Mouse (Mus musculus) forebrain, embryonic 12.5 days (tissue): Measurements from ENCODE around the gene Sp2. TPM values are rescaled to one million over a fixed set of nuclear protein-coding genes. Genes with fewer than 3 reads are reported as not detected.
A peak's percentile ranks its signal among the peaks of the same experiment; 100 is the strongest.

Source experiments
- ATAC-seq: fragments of 200-750 bp; cut with Nextera tagmentation; 2 replicates; pipeline ENCODE4 v1.8.0; 2017; ENCODE audit warnings: moderate TSS enrichment; ENCODE audit not compliant: low FRiP score
- H3K27ac ChIP-seq: fragments of 300-500 bp; sonication (generic); 2 replicates; pipeline ENCODE4 v1.5.1; 2016; ENCODE audit warnings: mild to moderate bottlenecking
- H3K27me3 ChIP-seq: fragments of 300-500 bp; sonication (generic); 2 replicates; pipeline ENCODE4 v1.6.1; 2016; ENCODE audit warnings: mild to moderate bottlenecking
- H3K36me3 ChIP-seq: fragments of 300-500 bp; sonication (generic); replicated peaks from 2 replicates; pipeline ENCODE4 v1.6.1; 2016; ENCODE audit warnings: mild to moderate bottlenecking
- H3K4me1 ChIP-seq: fragments of 300-500 bp; sonication (generic); 2 replicates; pipeline ENCODE4 v1.6.1; 2016
- H3K4me2 ChIP-seq: fragments of 300-500 bp; sonication (generic); 2 replicates; pipeline ENCODE4 v1.6.1; 2016; ENCODE audit warnings: mild to moderate bottlenecking, moderate library complexity
- H3K4me3 ChIP-seq: fragments of 300-500 bp; sonication (generic); replicated peaks from 2 replicates; pipeline ENCODE4 v1.5.1; 2016; ENCODE audit warnings: mild to moderate bottlenecking
- H3K9ac ChIP-seq: fragments of 300-500 bp; sonication (generic); 2 replicates; pipeline ENCODE4 v1.6.1; 2016; ENCODE audit warnings: mild to moderate bottlenecking
- H3K9me3 ChIP-seq: fragments of 300-500 bp; sonication (generic); 2 replicates; pipeline ENCODE4 v1.6.1; 2016
- WGBS: fragments of 180-500 bp; shearing (Covaris S2); methylation state at CpG from one replicate; pipeline ENCODE4 v1.1.7; 2016; 5-methylcytosine and 5-hydroxymethylcytosine counted together
- polyA plus RNA-seq: library from polyadenylated mRNA; unstranded; fragments of >200 nt; fragmentation: Nextera tagmentation; extraction: Ambion mirVana; gene quantifications from 2 replicates; pipeline ENCODE4 v1.2.1, GENCODE M21; 2016

Gene Sp2
- polyA plus RNA-seq, 1 experiment from 2014 or later = 23.1 TPM

DNA sequence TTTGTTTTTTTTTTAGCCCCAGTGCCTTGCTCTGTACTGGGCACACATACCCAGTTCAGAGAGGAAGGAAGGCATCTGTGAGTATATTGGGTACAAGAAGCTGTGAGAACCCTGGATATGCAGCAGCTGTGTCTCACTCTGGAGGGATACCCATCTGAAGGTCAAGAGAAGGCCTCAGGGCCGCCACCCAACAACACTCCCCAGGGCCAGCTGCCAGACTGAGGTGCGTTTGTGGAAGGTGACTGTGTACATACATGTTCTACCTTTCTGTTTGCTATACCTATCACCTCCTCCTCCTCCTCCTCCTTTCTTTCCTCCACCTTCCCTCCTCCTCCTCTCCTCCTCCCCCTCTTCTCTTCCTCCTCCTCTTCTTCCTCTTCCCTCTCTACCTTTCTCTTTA is 54.7 kb downstream of the Sp2 start, which contains the start of gene Prr15l:
Gene Prr15l (plus strand): TSS at position 17 of the 400 bp plus-strand sequence.
- H3K9me3 ChIP-seq = no peaks in the 10 kb centered on the region
- H3K4me3 ChIP-seq = no peak within 1 kb of the TSS
- no peak within 1 kb of the TSS for H3K27ac ChIP-seq
- peaks cover 9% of the 10 kb centered on the region; the same call in 1 of the 2 replicates for H3K4me1 ChIP-seq
- H3K4me2 ChIP-seq = no peak within 1 kb of the TSS
- ATAC-seq = no peak
- WGBS = 76% methylated on average over 2 of the region's 2 CpGs
- H3K9ac ChIP-seq = no peak within 1 kb of the TSS
- peaks cover 34% of the 10 kb centered on the region for H3K27me3 ChIP-seq
- H3K36me3 ChIP-seq = no peaks in the 10 kb centered on the region

GRCm38 (mm10) chr11:96926587-96926986 is 56.2 kb downstream of the Sp2 start:
- no peak for ATAC-seq
- Histone ChIP-seq H3K4me2 (no peak overlapping the region), H3K36me3 (no peaks in the 10 kb centered on the region), H3K27me3 (peaks cover 34% of the 10 kb centered on the region), H3K27ac (no peak overlapping the region), H3K9ac (no peak overlapping the region), H3K4me3 (no peak overlapping the region), H3K9me3 (no peaks in the 10 kb centered on the region), H3K4me1 (peaks cover 9% of the 10 kb centered on the region; the same call in 1 of the 2 replicates)
- WGBS = 88% methylated on average over 5 of the region's 5 CpGs

- Histone ChIP-seq H3K4me2 (no peak overlapping the region), H3K36me3 (no peaks in the 10 kb centered on the region), H3K9ac (no peak overlapping the region), H3K9me3 (no peaks in the 10 kb centered on the region), H3K4me3 (no peak overlapping the region), H3K27me3 (peaks cover 33% of the 10 kb centered on the region), H3K27ac (no peak overlapping the region), H3K4me1 (peaks cover 9% of the 10 kb centered on the region; the same call in 1 of the 2 replicates)
- WGBS = 90% methylated on average over 12 of the region's 12 CpGs
- no peak for ATAC-seq
Measured at GRCm38 (mm10) chr11:96925469-96926148, 57.1 kb downstream of the Sp2 start.

DNA sequence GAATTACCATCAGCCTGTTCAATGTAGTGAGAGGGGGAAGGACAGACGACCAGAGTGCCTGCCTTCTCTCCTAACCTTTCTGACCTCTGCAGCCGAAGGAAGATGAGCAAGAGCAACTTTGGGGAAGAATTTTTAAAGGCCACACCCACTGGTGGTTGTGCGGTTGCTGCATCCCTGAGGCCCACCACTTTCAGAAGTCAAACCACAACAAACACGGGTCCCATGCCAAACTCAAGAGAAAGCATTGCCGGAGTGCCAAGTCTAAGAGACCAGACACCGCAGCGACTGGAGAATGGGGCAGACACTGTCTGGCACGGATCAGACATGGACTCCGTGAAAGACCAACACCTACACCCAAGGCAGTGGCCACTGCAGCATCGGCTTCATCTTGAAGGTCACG is 57.9 kb downstream of the Sp2 start:
- no peak overlapping the region for H3K4me2 ChIP-seq
- WGBS = 87% methylated on average over 11 of the region's 11 CpGs
- no peak overlapping the region for H3K9ac ChIP-seq
- no peaks in the 10 kb centered on the region for H3K9me3 ChIP-seq
- H3K36me3 ChIP-seq = no peaks in the 10 kb centered on the region
- peaks cover 26% of the 10 kb centered on the region for H3K27me3 ChIP-seq
- H3K4me1 ChIP-seq = peaks cover 9% of the 10 kb centered on the region; the same call in 1 of the 2 replicates
- no peak for ATAC-seq
- H3K27ac ChIP-seq = no peak overlapping the region
- no peak overlapping the region for H3K4me3 ChIP-seq

DNA sequence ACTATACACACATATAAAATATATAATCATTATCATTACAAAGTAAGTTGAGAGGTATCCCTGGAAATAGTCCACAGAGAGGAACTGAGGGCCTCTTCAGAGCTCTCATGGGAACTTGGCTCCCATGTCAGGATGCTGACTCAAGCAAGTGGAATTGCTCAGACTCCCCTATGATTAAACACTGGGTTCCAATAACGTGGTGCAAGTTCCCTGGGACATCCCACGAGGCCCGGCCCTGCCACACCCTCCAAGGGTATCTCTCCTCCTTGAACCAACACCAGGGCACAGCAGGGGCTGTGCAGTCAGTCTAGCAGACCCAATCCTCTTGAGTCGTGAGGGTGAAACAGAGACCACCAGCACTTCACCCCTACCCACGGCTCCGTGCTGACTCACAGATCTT is 63.8 kb downstream of the Sp2 start:
- Histone ChIP-seq H3K36me3 (no peaks in the 10 kb centered on the region), H3K9ac (no peak overlapping the region), H3K27me3 (peaks cover 7% of the 10 kb centered on the region; the same call in 1 of the 2 replicates), H3K4me2 (no peak overlapping the region), H3K4me3 (no peak overlapping the region), H3K27ac (no peak overlapping the region), H3K4me1 (peaks cover 16% of the 10 kb centered on the region), H3K9me3 (no peaks in the 10 kb centered on the region)
- 62% methylated on average over 6 of the region's 6 CpGs for WGBS
- ATAC-seq = no peak

- no peak for ATAC-seq
- H3K27ac ChIP-seq = no peak overlapping the region
Measured at GRCm38 (mm10) chr11:96917415-96917814, 65.3 kb downstream of the Sp2 start.

DNA sequence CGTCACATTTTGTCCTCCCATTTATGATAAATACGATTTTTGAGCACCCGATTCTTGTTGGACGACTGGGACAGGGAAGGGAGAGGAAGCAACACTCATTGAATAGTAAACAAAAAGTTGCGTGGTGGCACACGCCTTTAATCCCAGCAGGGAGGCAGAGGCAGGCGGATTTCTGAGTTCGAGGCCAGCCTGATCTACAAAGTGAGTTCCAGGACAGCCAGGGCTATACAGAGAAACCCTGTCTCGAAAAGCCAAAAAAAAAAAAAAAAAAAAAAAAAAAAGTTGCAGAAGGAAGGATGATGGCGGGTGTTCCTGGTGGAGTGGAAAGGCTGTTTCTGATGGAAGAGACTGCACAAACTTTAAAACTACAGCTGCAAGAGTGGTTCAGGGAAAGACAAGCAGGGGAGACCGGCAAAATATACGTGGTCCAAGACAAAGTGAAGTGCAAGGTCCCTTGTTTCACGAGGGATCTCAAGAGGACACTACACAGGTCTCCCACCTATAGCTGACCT is 65.8 kb downstream of the Sp2 start:
- H3K4me1 ChIP-seq = peaks cover 16% of the 10 kb centered on the region
- WGBS = 35% methylated on average over 13 of the region's 13 CpGs
- ATAC-seq = peak; percentile 6

More at GRCm38 (mm10) chr11:96917415-96917814, 65.3 kb downstream of the Sp2 start:
- 90% methylated on average over 6 of the region's 6 CpGs for WGBS
- no peaks in the 10 kb centered on the region for H3K9me3 ChIP-seq
- H3K4me3 ChIP-seq = no peak overlapping the region
- peaks cover 8% of the 10 kb centered on the region; the same call in 1 of the 2 replicates for H3K36me3 ChIP-seq
- H3K4me1 ChIP-seq = peaks cover 16% of the 10 kb centered on the region
- peaks cover 7% of the 10 kb centered on the region; the same call in 1 of the 2 replicates for H3K27me3 ChIP-seq
- H3K9ac ChIP-seq = no peak overlapping the region
- no peak overlapping the region for H3K4me2 ChIP-seq

DNA sequence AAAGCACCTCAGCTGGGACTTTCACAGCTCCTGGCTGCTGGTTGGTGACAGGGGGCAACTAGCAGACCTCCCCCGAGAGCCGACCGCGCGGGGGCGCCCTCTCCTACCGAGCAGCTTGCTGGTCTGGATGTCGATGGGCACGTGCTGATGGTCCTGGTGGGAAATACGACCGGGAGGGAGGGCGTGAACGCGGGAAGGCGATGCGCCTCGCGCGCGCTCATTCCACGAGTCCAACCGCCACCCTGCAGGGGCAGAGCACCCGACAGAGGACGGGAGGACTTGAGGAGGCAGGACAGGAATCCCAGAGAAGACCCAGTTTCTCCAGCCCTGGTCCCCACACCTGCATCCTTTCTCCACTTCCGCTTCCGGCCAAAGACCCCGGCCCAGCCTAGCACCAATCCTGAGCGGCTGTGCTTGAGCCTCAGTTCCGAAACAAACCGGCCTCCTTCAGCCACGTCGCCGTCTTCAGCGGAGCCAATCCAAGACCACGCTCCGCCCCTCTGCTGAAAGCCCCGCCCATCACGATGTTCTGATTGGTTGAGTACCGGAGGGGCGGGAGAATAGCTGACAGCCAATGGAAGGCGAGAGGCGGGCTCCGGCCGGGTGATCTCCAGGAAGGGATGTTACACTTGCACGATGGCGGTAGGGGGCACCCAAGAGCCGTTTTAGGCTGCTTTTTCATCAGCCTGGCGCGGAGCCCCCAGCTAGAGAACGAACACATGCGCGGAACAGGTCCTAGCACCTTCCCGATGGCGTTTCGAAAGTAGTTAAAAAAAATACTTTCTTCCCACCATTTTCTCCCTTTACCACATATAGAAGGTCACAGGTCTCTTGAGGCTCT is 66.5 kb downstream of the Sp2 start, which contains the start of gene Cdk5rap3:
Gene Cdk5rap3 (minus strand): TSS at position 453 of the 841 bp plus-strand sequence.
- H3K4me2 ChIP-seq = peak within 1 kb of the TSS; percentile 97
- under 1% methylated on average over 55 of the region's 55 CpGs for WGBS
- peak; percentile 98 for ATAC-seq
- no peaks in the 10 kb centered on the region for H3K9me3 ChIP-seq
- H3K4me1 ChIP-seq = peaks cover 16% of the 10 kb centered on the region
- peaks cover 18% of the 10 kb centered on the region for H3K36me3 ChIP-seq
- H3K27ac ChIP-seq = peak within 1 kb of the TSS; percentile 78
- H3K9ac ChIP-seq = peak within 1 kb of the TSS; percentile 85
- H3K4me3 ChIP-seq = peak within 1 kb of the TSS; percentile 85
- peaks cover 7% of the 10 kb centered on the region; the same call in 1 of the 2 replicates for H3K27me3 ChIP-seq

More for the DNA sequence above, 65.8 kb downstream of the Sp2 start:
- Histone ChIP-seq H3K9ac (no peak overlapping the region), H3K27ac (no peak overlapping the region), H3K27me3 (peaks cover 7% of the 10 kb centered on the region; the same call in 1 of the 2 replicates), H3K36me3 (peaks cover 11% of the 10 kb centered on the region; the same call in 1 of the 2 replicates), H3K9me3 (no peaks in the 10 kb centered on the region), H3K4me2 (peak overlapping the region; percentile 41), H3K4me3 (peak overlapping the region; percentile 85)

DNA sequence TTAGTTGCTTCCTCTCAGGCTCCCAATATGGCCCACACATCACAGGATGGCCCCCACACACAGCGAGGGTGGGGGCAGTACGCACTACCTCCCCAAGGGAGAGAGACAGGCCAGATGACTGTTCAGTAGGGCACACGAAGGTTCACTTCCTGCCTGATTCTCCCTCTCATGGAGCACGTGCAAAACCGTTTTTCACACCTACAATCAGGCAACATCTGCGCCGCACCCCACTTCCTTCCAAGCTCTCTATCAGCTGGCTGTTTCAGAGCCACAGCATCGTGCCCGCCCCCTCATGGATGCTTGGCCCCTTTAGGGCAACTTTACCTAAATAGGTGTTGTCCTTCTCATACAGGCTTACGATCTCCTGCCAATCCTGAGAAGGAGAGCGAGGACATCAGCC is 70.1 kb downstream of the Sp2 start:
- Histone ChIP-seq H3K9ac (0 out of 2 replicates have a peak overlapping the region, but pooled peaks have one; percentile 22), H3K27ac (no peak overlapping the region), H3K27me3 (peaks cover 4% of the 10 kb centered on the region; the same call in 1 of the 2 replicates), H3K4me2 (no peak overlapping the region), H3K9me3 (no peaks in the 10 kb centered on the region), H3K36me3 (peaks cover 42% of the 10 kb centered on the region), H3K4me3 (no peak overlapping the region), H3K4me1 (peaks cover 37% of the 10 kb centered on the region)
- 83% methylated on average over 11 of the region's 11 CpGs for WGBS
- ATAC-seq = no peak

GRCm38 (mm10) chr11:96910003-96910402 is 72.8 kb downstream of the Sp2 start:
- no peak overlapping the region for H3K4me3 ChIP-seq
- H3K9ac ChIP-seq = peak overlapping the region; percentile 17; the same call in 1 of the 2 replicates
- ATAC-seq = peak; percentile 72
- H3K4me1 ChIP-seq = peaks cover 53% of the 10 kb centered on the region
- H3K27ac ChIP-seq = peak overlapping the region; percentile 46; the same call in 1 of the 2 replicates
- H3K4me2 ChIP-seq = no peak overlapping the region
- H3K36me3 ChIP-seq = peaks cover 53% of the 10 kb centered on the region
- 21% methylated on average over 7 of the region's 7 CpGs for WGBS
- H3K27me3 ChIP-seq = no peaks in the 10 kb centered on the region
- H3K9me3 ChIP-seq = no peaks in the 10 kb centered on the region

DNA sequence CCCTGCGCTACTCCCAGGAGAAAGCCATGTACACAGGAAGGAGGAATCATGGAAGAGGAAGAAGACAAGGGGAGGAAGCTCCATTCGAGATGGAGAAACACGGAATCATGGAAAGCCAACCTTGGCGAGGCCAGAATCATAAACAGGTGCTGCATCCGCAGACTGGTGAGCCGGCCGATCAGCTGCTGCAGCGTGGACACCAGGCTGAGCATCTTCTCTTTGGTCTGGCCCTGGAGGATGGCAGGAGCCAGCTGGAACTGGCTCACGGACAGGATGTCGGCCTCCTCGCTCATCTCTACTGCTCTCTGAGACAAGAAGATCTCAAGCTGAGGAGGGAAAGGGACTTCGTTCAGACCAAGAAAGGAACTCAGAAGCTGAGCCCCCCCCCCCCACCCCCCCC is 74.2 kb downstream of the Sp2 start:
- Histone ChIP-seq H3K4me1 (peaks cover 57% of the 10 kb centered on the region), H3K4me3 (no peak overlapping the region), H3K27ac (no peak overlapping the region), H3K27me3 (no peaks in the 10 kb centered on the region), H3K9me3 (no peaks in the 10 kb centered on the region), H3K4me2 (no peak overlapping the region), H3K36me3 (peaks cover 53% of the 10 kb centered on the region), H3K9ac (no peak overlapping the region)
- no peak for ATAC-seq
- 91% methylated on average over 12 of the region's 12 CpGs for WGBS
